Mouse (Mus musculus) MEL (cell line): ENCODE results near the gene Med16.

Experiments
- CTCF ChIP-seq, 3 experiments: IDR thresholded peaks in 2 of 3; conservative IDR thresholded peaks in 1 of 3; 2 replicates each; pipeline ENCODE4 v1.5.1; 2011 to 2012; ENCODE audit warnings: low read length in 3 of 3, low read depth in 2 of 3, mild to moderate bottlenecking in 2 of 3, improper control_type of control experiment in 1 of 3, inconsistent platforms in 1 of 3, mixed read lengths in 1 of 3, moderate library complexity in 1 of 3; ENCODE audit not compliant: control insufficient read depth in 1 of 3, insufficient read depth in 1 of 3, poor library complexity in 1 of 3, severe bottlenecking in 1 of 3
- EP300 ChIP-seq, 2 experiments: IDR thresholded peaks; 2 replicates each; pipeline ENCODE4 v1.6.1; 2011; ENCODE audit warnings: improper control_type of control experiment in 2 of 2, low read length in 2 of 2, low read depth in 1 of 2, mild to moderate bottlenecking in 1 of 2
- GATA1 ChIP-seq: IDR thresholded peaks from 2 replicates; pipeline ENCODE4 v1.6.1; 2011; ENCODE audit warnings: low read depth, low read length, improper control_type of control experiment
- KAT2A ChIP-seq: conservative IDR thresholded peaks from 2 replicates; pipeline ENCODE4 v1.6.1; 2012; ENCODE audit warnings: low read depth, low read length, improper control_type of control experiment, inconsistent platforms
- MAFK ChIP-seq: IDR thresholded peaks from 2 replicates; pipeline ENCODE4 v1.6.1; 2011; ENCODE audit warnings: low read depth, mild to moderate bottlenecking, low read length, improper control_type of control experiment, borderline replicate concordance
- MYC ChIP-seq: IDR thresholded peaks from 2 replicates; pipeline ENCODE4 v1.6.1; 2011; ENCODE audit warnings: low read depth, mild to moderate bottlenecking, low read length, improper control_type of control experiment, moderate library complexity
- POLR2AphosphoS2 ChIP-seq: IDR thresholded peaks from 2 replicates; pipeline ENCODE4 v1.6.1; 2011; ENCODE audit warnings: low read length, improper control_type of control experiment
- SMC3 ChIP-seq: IDR thresholded peaks from 2 replicates; pipeline ENCODE4 v1.6.1; 2011; ENCODE audit warnings: low read depth, low read length, improper control_type of control experiment

GRCm38 (mm10) chr10:79920056-79920890, 11.6 kb upstream of the Med16 start:
- TF ChIP-seq POLR2AphosphoS2 = no peak
- TF ChIP-seq CTCF (IDR thresholded peaks at IDR 0.05 in 2 of 3, conservative IDR thresholded peaks at IDR 0.05 in 1 of 3; ENCODE audit: control insufficient read depth in 1 of 3, insufficient read depth in 1 of 3, low read depth in 2 of 3, low read length in 3 of 3, poor library complexity in 1 of 3, severe bottlenecking in 1 of 3) = no peak
- TF ChIP-seq EP300 (IDR thresholded peaks at IDR 0.05; ENCODE audit: low read depth in 1 of 2, low read length in 2 of 2) = no peak
- no peak for TF ChIP-seq SMC3
- no peak for TF ChIP-seq GATA1
- TF ChIP-seq MAFK = no peak
- TF ChIP-seq MYC = no peak
- TF ChIP-seq KAT2A = no peak
